Mouse (Mus musculus): ENCODE results near the gene Rhag. TPM values are rescaled to one million over a fixed set of nuclear protein-coding genes. Genes with fewer than 3 reads are reported as not detected.

The Rhag gene
- total RNA-seq (2015) (3.8 and 11.0 TPM in 2 replicates), total RNA-seq (2017) (2.1 and 4.1 TPM in 2 replicates)

DNA sequence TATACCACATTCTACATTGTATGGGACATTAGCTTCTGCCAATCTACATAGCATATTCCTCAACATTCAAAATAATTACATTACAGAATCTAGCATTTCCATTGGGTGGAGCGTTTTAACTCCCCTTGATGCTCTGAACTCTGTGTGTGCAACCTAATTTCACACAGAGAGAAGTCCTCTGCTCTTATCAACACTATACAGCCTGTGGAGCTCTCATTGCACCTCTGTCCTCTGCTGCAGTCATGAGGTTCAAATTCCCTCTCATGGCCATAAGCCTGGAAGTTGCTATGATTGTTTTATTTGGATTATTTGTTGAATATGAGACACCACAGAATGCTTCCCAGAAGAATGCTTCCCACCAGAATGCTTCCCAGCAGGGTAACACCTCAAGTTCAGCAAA lies at the start of gene Rhag:
TSS of gene Rhag (plus strand) at position 193 of the 400 bp plus-strand sequence.
- peak; percentile 27; the same call in 1 of the 2 replicates for ATAC-seq (ENCODE audit: poor library complexity, severe bottlenecking)

DNA sequence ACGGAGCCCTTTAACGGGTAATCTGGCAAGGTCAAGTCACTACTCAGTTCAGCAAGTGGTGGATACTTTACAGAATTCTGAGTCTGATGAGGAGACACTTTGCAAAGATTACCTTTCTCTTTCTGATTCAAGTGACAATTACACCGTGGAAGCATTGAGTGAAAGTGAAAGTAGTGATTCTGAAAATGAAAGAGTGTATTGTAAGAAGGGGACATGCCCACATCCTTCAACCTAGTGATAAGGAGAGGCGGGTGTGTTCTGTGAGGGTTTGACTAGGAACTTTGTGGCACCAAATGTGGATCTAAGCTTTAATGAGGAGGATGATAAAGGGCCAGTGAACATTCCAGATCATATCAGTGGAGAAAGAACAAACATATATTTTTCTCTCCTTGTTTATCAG lies 47.3 kb upstream of the Rhag start:
- no peak for ATAC-seq (ENCODE audit: poor library complexity, severe bottlenecking)

DNA sequence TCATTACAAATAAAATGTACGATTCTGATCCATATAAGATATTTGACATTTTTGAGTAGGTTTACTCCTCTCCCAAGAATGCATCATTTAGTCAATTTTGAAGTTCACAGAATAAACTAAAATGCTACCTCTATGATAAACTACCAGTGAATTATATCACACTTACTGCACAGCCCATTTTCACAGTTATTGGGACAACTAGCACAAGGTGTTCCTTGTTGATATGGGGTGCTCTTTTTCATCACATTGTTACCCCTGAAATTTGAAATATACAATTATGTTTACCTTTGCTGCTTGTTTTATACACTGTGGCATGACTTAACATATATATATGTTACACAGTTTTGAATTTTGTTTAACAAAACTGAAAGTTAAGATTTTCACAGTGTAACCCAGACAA lies 43.8 kb upstream of the Rhag start:
- ATAC-seq (ENCODE audit: poor library complexity, severe bottlenecking): no peak

- peak; percentile 93 for ATAC-seq (ENCODE audit: poor library complexity, severe bottlenecking)
These were observed 21.0 kb upstream of the Rhag start for GRCm38 (mm10) chr17:40789877-40790276.

DNA sequence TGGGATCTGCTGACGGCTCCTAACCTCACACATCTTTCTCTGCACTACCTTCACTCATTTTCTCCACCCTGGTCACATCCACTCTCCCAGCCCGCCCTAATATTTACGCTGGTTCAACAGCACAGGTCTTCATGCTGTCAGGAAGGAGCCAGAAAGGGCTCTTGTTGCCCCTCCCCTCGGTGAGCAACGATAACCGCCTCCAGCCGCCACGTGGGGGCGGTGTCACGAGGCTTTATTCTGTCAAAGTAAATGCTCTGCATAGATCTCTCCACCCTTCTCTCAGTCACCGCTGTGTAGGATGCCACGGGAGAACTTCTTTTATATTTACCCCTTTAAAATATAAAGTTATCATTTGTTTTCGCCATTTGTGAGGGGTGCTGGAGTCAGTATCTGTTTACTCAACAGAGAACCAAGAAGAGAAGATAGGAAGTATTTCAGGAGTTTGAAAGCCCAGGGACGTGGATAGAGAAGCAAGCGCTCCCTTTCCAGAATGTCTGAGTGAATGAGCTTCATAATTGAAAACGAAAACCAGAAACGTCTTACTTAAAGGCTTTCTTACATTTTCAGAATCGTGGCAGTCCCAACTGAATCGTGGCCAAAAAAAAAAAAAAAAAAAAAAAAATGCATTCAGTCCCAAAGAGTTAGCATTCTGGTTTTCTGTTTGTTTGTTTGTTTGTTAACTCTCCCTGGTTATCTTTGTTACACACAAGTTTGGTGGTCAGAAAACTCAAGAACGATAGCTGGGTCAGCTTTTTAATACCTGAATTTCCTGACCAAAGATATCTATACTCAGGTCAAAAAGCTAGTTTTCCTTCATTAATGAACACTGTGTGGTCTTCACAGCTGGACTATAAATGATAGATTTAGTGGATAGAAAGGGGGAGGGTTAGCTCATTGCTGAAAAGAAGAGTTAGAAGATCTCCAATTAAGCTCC lies 16.7 kb upstream of the Rhag start:
- ATAC-seq (ENCODE audit: poor library complexity, severe bottlenecking): peak; percentile 85

GRCm38 (mm10) chr17:40802707-40803340 lies 8.1 kb upstream of the Rhag start:
- no peak for ATAC-seq (ENCODE audit: poor library complexity, severe bottlenecking)

GRCm38 (mm10) chr17:40806550-40806949 lies 4.4 kb upstream of the Rhag start:
- peak; percentile 57 for ATAC-seq (ENCODE audit: poor library complexity, severe bottlenecking)

GRCm38 (mm10) chr17:40806953-40807572 lies 3.9 kb upstream of the Rhag start, which contains the start of gene Crisp2:
Crisp2 (minus strand) TSS chr17:40807003.
- no peak for ATAC-seq (ENCODE audit: poor library complexity, severe bottlenecking)

- ATAC-seq (ENCODE audit: poor library complexity, severe bottlenecking): no peak
These were observed 2.9 kb upstream of the Rhag start for GRCm38 (mm10) chr17:40808071-40808470.

- no peak for ATAC-seq (ENCODE audit: poor library complexity, severe bottlenecking)
These were observed 634 bp downstream of the Rhag start for GRCm38 (mm10) chr17:40811560-40811959.

- no peak for ATAC-seq (ENCODE audit: poor library complexity, severe bottlenecking)
These were observed 1.3 kb downstream of the Rhag start for GRCm38 (mm10) chr17:40812259-40812658.

GRCm38 (mm10) chr17:40817340-40817943 lies 6.5 kb downstream of the Rhag start:
- ATAC-seq (ENCODE audit: poor library complexity, severe bottlenecking): no peak

GRCm38 (mm10) chr17:40821477-40821876 lies 10.6 kb downstream of the Rhag start:
- no peak for ATAC-seq (ENCODE audit: poor library complexity, severe bottlenecking)

- peak; percentile 38; the same call in 1 of the 2 replicates for ATAC-seq (ENCODE audit: poor library complexity, severe bottlenecking)
These were observed 12.9 kb downstream of the Rhag start for GRCm38 (mm10) chr17:40823817-40824216.

- peak; percentile 84 for ATAC-seq (ENCODE audit: poor library complexity, severe bottlenecking)
These were observed 13.6 kb downstream of the Rhag start for GRCm38 (mm10) chr17:40824549-40824948.

- no peak for ATAC-seq (ENCODE audit: poor library complexity, severe bottlenecking)
These were observed 20.9 kb downstream of the Rhag start for GRCm38 (mm10) chr17:40831870-40832269.

GRCm38 (mm10) chr17:40837308-40837707 lies 26.4 kb downstream of the Rhag start:
- peak; percentile 49; the same call in 1 of the 2 replicates for ATAC-seq (ENCODE audit: poor library complexity, severe bottlenecking)

GRCm38 (mm10) chr17:40855065-40855464 lies 44.1 kb downstream of the Rhag start:
- ATAC-seq (ENCODE audit: poor library complexity, severe bottlenecking): no peak

DNA sequence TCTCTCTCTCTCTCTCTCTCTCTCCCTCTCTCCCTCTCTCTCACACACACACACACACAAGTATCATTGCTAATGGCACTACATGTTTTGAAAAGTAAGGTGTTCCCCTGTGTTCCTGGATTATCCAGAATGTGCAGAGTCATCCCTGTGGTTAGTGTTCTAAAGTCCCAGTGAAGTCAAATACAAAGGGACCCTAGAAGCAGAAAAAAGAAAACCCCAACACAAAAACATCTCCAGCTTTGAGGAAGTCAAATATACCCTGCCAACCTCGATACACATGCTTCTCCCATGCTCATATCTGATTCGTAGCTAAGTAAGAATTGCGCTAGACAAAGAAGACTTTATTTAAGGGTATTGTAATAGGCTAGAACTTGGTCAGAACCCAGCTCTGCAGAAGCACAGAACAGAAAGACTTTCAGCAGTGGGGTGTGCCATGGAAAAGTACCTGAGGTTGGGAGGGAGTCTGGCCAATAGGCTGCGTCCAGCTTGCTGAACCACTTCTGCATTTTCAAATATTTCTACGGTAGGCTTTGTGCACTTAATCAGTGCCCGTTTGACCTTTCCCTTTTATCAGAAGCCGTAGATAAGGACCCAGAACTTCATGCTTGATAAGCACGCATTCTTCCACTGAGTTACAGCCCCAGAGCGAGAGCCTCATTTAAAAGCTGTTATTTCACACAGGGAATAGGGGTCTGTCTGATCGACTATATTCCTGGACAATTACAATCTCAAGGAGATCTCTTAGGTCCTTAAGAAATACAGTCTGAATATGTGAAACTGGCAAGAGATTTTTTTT lies 58.2 kb downstream of the Rhag start:
- ATAC-seq (ENCODE audit: poor library complexity, severe bottlenecking): peak; percentile 86

DNA sequence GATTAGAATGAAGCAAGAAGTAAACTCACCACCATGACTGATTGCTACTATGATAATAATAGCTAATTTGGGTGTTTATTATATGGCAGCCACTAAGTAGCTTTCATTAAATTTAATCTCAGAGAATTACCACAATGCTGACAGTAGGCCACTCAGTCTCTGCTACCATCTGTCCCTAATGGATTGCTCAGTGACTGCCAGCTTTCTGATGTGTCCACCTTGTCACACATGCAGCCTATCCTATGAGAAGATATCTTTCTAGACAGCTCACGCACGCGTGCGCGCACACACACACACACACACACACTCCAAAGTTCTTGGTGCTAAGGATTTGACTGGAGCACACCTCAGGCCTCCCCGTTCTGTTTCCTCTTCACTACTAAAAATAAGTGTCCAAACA lies 61.7 kb downstream of the Rhag start:
- no peak for ATAC-seq (ENCODE audit: poor library complexity, severe bottlenecking)

All from megakaryocyte, adult 5-6 weeks (primary cell).